ENCODE assay signal across 9 mouse cellular contexts in genomic region chr15:75060505-75060904, GRCm38 (mm10). TPM values are rescaled to one million over a fixed set of nuclear protein-coding genes. Genes with fewer than 3 reads are reported as not detected.
DNase-seq lines count a peak whose midpoint lies in the region; ATAC-seq and TF ChIP-seq lines count a peak whose summit lies in the region.
"Had no signal": no experiment of that assay in that cellular context is flagged by ENCODE, and none has a peak within 500 bp of the region (broad histone marks: within the 10 kb centered on the region; RNA-seq: fewer than 3 reads in every experiment).

No protein-coding gene starts in this region.

- no peak overlapping the region for H3K4me3 ChIP-seq in liver, adult 2 months (ENCODE audit: insufficient read depth, low read depth, low read length)
- no peak overlapping the region for H3K4me3 ChIP-seq in liver, embryonic 12.5 days
- H3K4me3 ChIP-seq: neural tube, embryonic 13.5 days had no signal

- TF ChIP-seq POLR2A in liver, adult 2 months (IDR thresholded peaks at IDR 0.05; ENCODE audit: extremely low read depth, insufficient read depth, low read length) = no peak

- H3K36me3 ChIP-seq in liver, adult 2 months (ENCODE audit: control insufficient read depth, insufficient read depth, low read length) = no peaks in the 10 kb centered on the region
- no peaks in the 10 kb centered on the region for H3K36me3 ChIP-seq in liver, embryonic 12.5 days
- H3K36me3 ChIP-seq: neural tube, embryonic 13.5 days had no signal

- no peaks in the 10 kb centered on the region for H3K27me3 ChIP-seq in liver, adult 2 months (ENCODE audit: control insufficient read depth, insufficient read depth, low read length)
- no peaks in the 10 kb centered on the region for H3K27me3 ChIP-seq in liver, embryonic 12.5 days (replicated peaks)
- H3K27me3 ChIP-seq: neural tube, embryonic 13.5 days had no signal

- no peak overlapping the region for H3K9ac ChIP-seq in liver, adult 2 months (ENCODE audit: low read depth, low read length)
- H3K9ac ChIP-seq in liver, embryonic 12.5 days = no peak overlapping the region
- H3K9ac ChIP-seq: neural tube, embryonic 13.5 days had no signal

- H3K79me2 ChIP-seq in liver, adult 2 months (ENCODE audit: control insufficient read depth, insufficient read depth, low read length) = no peaks in the 10 kb centered on the region

- H3K4me2 ChIP-seq in liver, embryonic 12.5 days = no peak overlapping the region
- H3K4me2 ChIP-seq: neural tube, embryonic 13.5 days had no signal

- no peak for ATAC-seq in liver, embryonic 12.5 days

- peak; percentile 64 for DNase-seq in liver, adult 2 months (ENCODE audit: extremely low read depth, low read depth, low spot score)
- DNase-seq in Muller cell, postnatal 12 days (ENCODE audit: inconsistent ontology term) = peak; percentile 19
- DNase-seq in c-Kit-positive CD71-positive TER-119-positive erythroid progenitor cells, embryonic 14.5 days (ENCODE audit: low spot score) = peak; percentile 11
- peak; percentile 54 for DNase-seq in heart, adult 8-10 months (ENCODE audit: low spot score)
- DNase-seq in left cerebral cortex, adult 9 months (ENCODE audit: low spot score in 2 of 2) = peak; percentile 6 to 27
- DNase-seq in ovary, postnatal 36 days (ENCODE audit: low spot score) = peak; percentile 32
- DNase-seq in frontal cortex, postnatal 14 days (ENCODE audit: low spot score in 2 of 2) = no peak

- no peaks in the 10 kb centered on the region for H3K9me3 ChIP-seq in liver, embryonic 12.5 days (replicated peaks)
- H3K9me3 ChIP-seq: neural tube, embryonic 13.5 days had no signal

- H3K27ac ChIP-seq in liver, adult 2 months (replicated peaks; ENCODE audit: insufficient read depth, low read depth, low read length) = no peak overlapping the region
- no peak overlapping the region for H3K27ac ChIP-seq in liver, embryonic 12.5 days
- H3K27ac ChIP-seq: neural tube, embryonic 13.5 days had no signal

- TF ChIP-seq CTCF in liver, adult 2 months (IDR thresholded peaks at IDR 0.05; ENCODE audit: low read depth, low read length) = peak; percentile 74

- H3K4me1 ChIP-seq in liver, adult 2 months (ENCODE audit: control insufficient read depth, insufficient read depth, low read length) = no peaks in the 10 kb centered on the region
- H3K4me1 ChIP-seq in liver, embryonic 12.5 days = no peaks in the 10 kb centered on the region
- H3K4me1 ChIP-seq: neural tube, embryonic 13.5 days had no signal

RNA-seq across cellular contexts. Expression of gene Ly6c1, which starts 11.9 kb away (rescaled TPM):
- total RNA-seq in liver, adult 2 months (2014; rRNA removed) = 0.87 and 1.2 TPM in 2 replicates
- polyA plus RNA-seq in liver, adult 2 months (2012; rRNA removed) = 1.9 and 2.1 TPM in 2 replicates
- polyA plus RNA-seq in liver, embryonic 12.5 days (2016; fragmentation: Nextera tagmentation; extraction: Ambion mirVana) = 0.33 and 0.61 TPM in 2 replicates
- 100 to 1,000 TPM; 192 to 234 (median 218) TPM for total RNA-seq in heart, adult 8-10 months (2022)

RNA-seq across cellular contexts. Expression of gene Ly6c2, which starts 51.3 kb away (rescaled TPM):
- total RNA-seq in liver, adult 2 months (2014; rRNA removed) = 1.2 and 2.2 TPM in 2 replicates
- polyA plus RNA-seq in liver, adult 2 months (2012; rRNA removed) = 3.7 and 6.6 TPM in 2 replicates
- polyA plus RNA-seq in liver, embryonic 12.5 days (2016; fragmentation: Nextera tagmentation; extraction: Ambion mirVana) = 1.7 and 2.4 TPM in 2 replicates
- total RNA-seq in heart, adult 8-10 months (2022) = 1 to 10 TPM; 5.5 to 9.5 (median 6.9) TPM
- polyA plus RNA-seq: neural tube, embryonic 13.5 days had no signal

Comparison
In these comparisons a context has a peak if more than half of its experiments do, and no peak if none do; other contexts are left out.
1. DNase-seq: peak in liver, adult 2 months (single experiment), Muller cell, postnatal 12 days (single experiment), c-Kit-positive CD71-positive TER-119-positive erythroid progenitor cells, embryonic 14.5 days (single experiment), heart, adult 8-10 months (single experiment), left cerebral cortex, adult 9 months (2 of 2) and ovary, postnatal 36 days (single experiment); none in frontal cortex, postnatal 14 days (0 of 2).
2. RNA of gene Ly6c1, which starts 11.9 kb away (total RNA-seq): 192 to 234 TPM in heart, adult 8-10 months; 0.87 to 1.2 TPM in liver, adult 2 months; every median in the first group is over 10 times any median in the second.